12 mouse cellular contexts compared by ENCODE assay signal in the genomic region with DNA sequence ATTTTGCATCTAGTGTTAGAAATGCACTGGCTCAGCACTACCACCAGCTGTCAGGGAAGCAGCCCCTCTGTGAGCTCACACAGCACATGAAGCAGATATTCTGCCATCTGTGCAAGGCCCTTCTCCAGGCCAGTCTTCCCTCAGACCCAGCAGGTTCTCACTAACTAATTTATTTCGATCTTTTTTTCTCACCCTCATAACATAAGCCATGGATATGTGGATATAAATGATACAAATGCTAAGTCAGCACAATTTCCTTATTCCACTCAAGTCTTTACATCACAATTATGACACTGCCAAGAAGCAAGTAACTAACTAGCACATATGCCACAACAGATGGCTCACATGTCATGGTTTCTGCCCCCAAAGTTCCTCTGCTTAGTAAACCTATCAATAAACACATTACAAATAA.
A peak's percentile ranks its signal among the peaks of the same experiment; 100 is the strongest.
DNase-seq lines count a peak whose midpoint lies in the region; ATAC-seq and TF ChIP-seq lines count a peak whose summit lies in the region.
"Had no signal": no experiment of that assay in that cellular context is flagged by ENCODE, and none has a peak within 500 bp of the region (broad histone marks: within the 10 kb centered on the region; RNA-seq: fewer than 3 reads in every experiment).

No protein-coding gene starts in this region.

- DNase-seq in hindbrain, embryonic 14.5 days (ENCODE audit: low spot score): peak; percentile 57
- no peak for DNase-seq in hindbrain, embryonic 10.5 days (ENCODE audit: low spot score)
- peak; percentile 89 for DNase-seq in forebrain, embryonic 14.5 days (ENCODE audit: low spot score)
- peak; percentile 42 to 83 for DNase-seq in layer of hippocampus, postnatal 14 days (ENCODE audit: low spot score in 2 of 2)
- no peak for DNase-seq in adrenal gland, adult 18-20 months (ENCODE audit: low spot score in 2 of 2)
- DNase-seq in lung, postnatal 14 days: no peak
- DNase-seq in gastrocnemius, adult 2 months: no peak
- DNase-seq: adrenal gland, postnatal 25 days; liver, postnatal 0 days had no signal

- H3K4me1 ChIP-seq in hindbrain, embryonic 14.5 days (replicated peaks; ENCODE audit: control insufficient read depth, insufficient read depth, low read length): no peaks in the 10 kb centered on the region
- no peaks in the 10 kb centered on the region for H3K4me1 ChIP-seq in hindbrain, embryonic 10.5 days (replicated peaks)
- no peaks in the 10 kb centered on the region for H3K4me1 ChIP-seq in forebrain, embryonic 14.5 days (ENCODE audit: control insufficient read depth, insufficient read depth, low read length)
- H3K4me1 ChIP-seq: heart, embryonic 10.5 days had no signal

- peaks cover 7% of the 10 kb centered on the region; the same call in 1 of the 2 replicates for H3K9me3 ChIP-seq in hindbrain, embryonic 14.5 days (ENCODE audit: control insufficient read depth, low read length)
- H3K9me3 ChIP-seq in hindbrain, embryonic 10.5 days: no peaks in the 10 kb centered on the region
- H3K9me3 ChIP-seq in forebrain, embryonic 14.5 days (replicated peaks; ENCODE audit: control insufficient read depth, low read length): no peaks in the 10 kb centered on the region
- H3K9me3 ChIP-seq: heart, embryonic 10.5 days had no signal

- H3K36me3 ChIP-seq in hindbrain, embryonic 14.5 days (replicated peaks; ENCODE audit: control insufficient read depth, insufficient read depth): no peaks in the 10 kb centered on the region
- H3K36me3 ChIP-seq in hindbrain, embryonic 10.5 days: no peaks in the 10 kb centered on the region
- no peaks in the 10 kb centered on the region for H3K36me3 ChIP-seq in forebrain, embryonic 14.5 days (ENCODE audit: control insufficient read depth, insufficient read depth, low read length)
- H3K36me3 ChIP-seq: heart, embryonic 10.5 days had no signal

- no peak overlapping the region for H3K27ac ChIP-seq in hindbrain, embryonic 14.5 days
- H3K27ac ChIP-seq in hindbrain, embryonic 10.5 days: no peak overlapping the region
- H3K27ac ChIP-seq in forebrain, embryonic 14.5 days (ENCODE audit: low read depth, low read length): no peak overlapping the region
- no peak overlapping the region for H3K27ac ChIP-seq in gastrocnemius, adult 2 months
- H3K27ac ChIP-seq: heart, embryonic 10.5 days; kidney, postnatal 0 days had no signal

- H3K4me3 ChIP-seq in hindbrain, embryonic 14.5 days (replicated peaks; ENCODE audit: low read length): no peak overlapping the region
- H3K4me3 ChIP-seq in hindbrain, embryonic 10.5 days: no peak overlapping the region
- H3K4me3 ChIP-seq in forebrain, embryonic 14.5 days (ENCODE audit: low read depth, low read length): no peak overlapping the region
- no peak overlapping the region for H3K4me3 ChIP-seq in gastrocnemius, adult 2 months
- H3K4me3 ChIP-seq: heart, embryonic 10.5 days had no signal

- no peaks in the 10 kb centered on the region for H3K27me3 ChIP-seq in hindbrain, embryonic 14.5 days (ENCODE audit: control insufficient read depth, insufficient read depth, low read length)
- H3K27me3 ChIP-seq in hindbrain, embryonic 10.5 days (ENCODE audit: insufficient read depth, poor library complexity, severe bottlenecking): no peaks in the 10 kb centered on the region
- no peaks in the 10 kb centered on the region for H3K27me3 ChIP-seq in forebrain, embryonic 14.5 days (replicated peaks; ENCODE audit: control insufficient read depth, insufficient read depth, low read length)

- 68% methylated on average over 1 of the region's 1 CpGs for WGBS in hindbrain, embryonic 14.5 days
- WGBS in hindbrain, embryonic 10.5 days: 86% methylated on average over 1 of the region's 1 CpGs
- WGBS in forebrain, embryonic 14.5 days: 56% methylated on average over 1 of the region's 1 CpGs

- no peak overlapping the region for H3K9ac ChIP-seq in hindbrain, embryonic 14.5 days
- H3K9ac ChIP-seq in forebrain, embryonic 14.5 days (ENCODE audit: low read length): no peak overlapping the region
- H3K9ac ChIP-seq: liver, postnatal 0 days had no signal

- ATAC-seq in hindbrain, embryonic 14.5 days (ENCODE audit: low FRiP score): peak; percentile 89
- peak; percentile 96 for ATAC-seq in cerebellum, adult (ENCODE audit: insufficient number of reproducible peaks, low FRiP score, low TSS enrichment)
- peak; percentile 96 for ATAC-seq in forebrain, embryonic 14.5 days
- ATAC-seq: liver, postnatal 0 days had no signal

- H3K4me2 ChIP-seq in hindbrain, embryonic 14.5 days (replicated peaks): no peak overlapping the region
- H3K4me2 ChIP-seq in forebrain, embryonic 14.5 days (ENCODE audit: low read length): no peak overlapping the region

- intact Hi-C loops in gastrocnemius, adult 2 months (cut with DNase I): no loop called here

- no peak for TF ChIP-seq CTCF in gastrocnemius, adult 2 months (IDR thresholded peaks at IDR 0.05)

Comparison
In these comparisons a context has a peak if more than half of its experiments do, and no peak if none do; other contexts are left out.
1. DNase-seq: peak in hindbrain, embryonic 14.5 days (single experiment), forebrain, embryonic 14.5 days (single experiment) and layer of hippocampus, postnatal 14 days (2 of 2); none in hindbrain, embryonic 10.5 days (single experiment), adrenal gland, adult 18-20 months (0 of 2), lung, postnatal 14 days (single experiment) and gastrocnemius, adult 2 months (single experiment).
2. Peak in every context shown above with its lines, with median percentiles within 50 percentile points of each other: ATAC-seq.